Mouse (Mus musculus) T-helper 2 cell (primary cell): Measurements from ENCODE around the gene Snx25.

Experiments used
- in situ Hi-C: fragments of 300-600 bp; cut with MboI, MseI; formaldehyde crosslinking; loops from one replicate; pipeline ENCODE4 v1.15.1; 2025; ENCODE audit warnings: high pct_unique_total_duplicates

The Snx25 gene

DNA sequence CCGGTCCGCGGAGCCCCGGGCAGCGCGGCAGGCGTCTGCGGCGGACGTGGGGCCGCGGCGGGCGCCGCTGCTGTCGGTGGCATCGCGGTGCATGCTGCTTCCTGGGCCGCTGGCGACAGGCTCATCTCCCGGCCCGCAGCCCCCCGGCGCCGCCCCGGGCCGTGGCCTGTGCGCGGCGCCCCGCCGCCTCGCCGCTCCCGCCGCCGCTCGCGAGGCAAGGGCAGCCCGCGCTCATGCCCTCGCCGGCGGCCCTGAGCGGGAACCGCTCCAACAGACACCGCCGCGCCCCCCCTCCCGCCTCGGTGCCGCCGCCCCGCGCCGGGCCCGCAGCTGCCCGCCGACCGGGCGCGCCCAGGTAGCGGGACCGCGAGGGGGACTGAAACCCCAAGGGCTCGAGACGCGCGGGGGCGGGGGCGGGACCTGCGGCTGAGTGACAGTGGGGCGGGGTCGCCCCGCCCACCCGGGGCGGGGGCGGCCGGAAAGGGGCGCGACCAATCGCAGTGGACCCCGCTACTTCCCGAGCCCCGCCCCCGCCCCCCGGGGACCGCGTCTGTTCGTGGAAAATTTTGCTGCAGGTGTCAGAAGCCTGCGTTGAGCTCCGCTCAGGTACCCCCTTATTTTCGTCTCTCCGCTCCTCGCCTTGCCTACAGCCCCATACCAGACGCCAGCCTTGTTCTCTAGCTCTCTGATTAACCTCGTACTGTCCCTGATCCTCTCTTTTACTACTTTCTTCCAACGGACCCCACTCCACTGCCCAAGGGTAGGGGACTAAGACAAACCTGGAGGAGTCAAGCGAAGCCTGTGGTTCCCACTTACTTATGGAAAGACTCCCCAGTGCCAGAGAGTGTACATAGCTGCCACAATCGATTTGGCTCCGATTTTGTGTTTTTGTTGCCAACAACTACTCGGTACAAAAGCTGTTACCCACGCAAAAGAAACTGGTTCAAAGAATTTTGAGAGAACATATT lies at the start of gene Snx25:
Snx25 (minus strand) TSS at position 96 of the 968 bp plus-strand sequence.
- in situ Hi-C loops = loop anchor here (10.0 kb wide), 1 partner anchor 792 kb away; no protein-coding TSS in a partner anchor

DNA sequence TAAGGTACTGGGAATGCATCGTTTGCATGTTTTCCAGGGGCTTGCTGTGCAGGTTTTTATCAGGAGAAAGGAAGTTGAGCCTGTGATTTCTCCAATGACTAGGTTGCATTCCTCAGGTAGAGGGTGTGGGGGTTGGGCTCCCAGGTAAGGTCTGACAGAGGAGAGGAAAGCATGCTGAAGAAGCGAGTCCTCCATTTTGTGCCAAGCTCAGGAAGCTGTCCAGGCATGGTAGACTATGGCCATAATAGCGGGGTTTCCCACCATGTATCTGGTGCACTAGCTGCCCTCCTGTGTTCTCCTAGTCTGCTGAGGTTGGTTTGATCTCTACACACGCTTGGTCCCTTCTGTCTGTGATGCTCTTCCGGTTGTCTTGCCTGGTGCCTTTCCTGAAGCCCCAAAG lies 45.7 kb upstream of the Snx25 start:
- in situ Hi-C loops = no loop called here

DNA sequence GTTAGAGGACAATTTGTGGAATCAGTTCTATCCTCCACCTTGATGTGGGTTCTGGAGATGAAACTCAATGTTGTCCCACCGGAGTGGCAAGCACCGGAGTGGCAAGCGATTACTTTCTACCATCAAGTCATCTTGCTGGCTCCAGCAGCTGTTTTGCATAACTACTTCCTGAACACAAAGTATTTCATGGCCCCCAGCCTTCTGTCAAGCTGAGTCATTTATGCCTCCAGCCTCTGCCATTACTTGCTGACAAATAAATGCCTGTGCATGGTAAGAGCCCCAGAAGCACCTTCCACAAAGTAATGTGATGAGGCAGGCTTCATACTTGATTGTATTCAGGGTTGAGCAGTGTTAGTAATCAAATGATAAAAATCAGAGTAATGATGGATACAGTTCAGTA lies 44.9 kb upstream of the Snx25 start:
- in situ Hi-C loops = no loop called here

DNA sequence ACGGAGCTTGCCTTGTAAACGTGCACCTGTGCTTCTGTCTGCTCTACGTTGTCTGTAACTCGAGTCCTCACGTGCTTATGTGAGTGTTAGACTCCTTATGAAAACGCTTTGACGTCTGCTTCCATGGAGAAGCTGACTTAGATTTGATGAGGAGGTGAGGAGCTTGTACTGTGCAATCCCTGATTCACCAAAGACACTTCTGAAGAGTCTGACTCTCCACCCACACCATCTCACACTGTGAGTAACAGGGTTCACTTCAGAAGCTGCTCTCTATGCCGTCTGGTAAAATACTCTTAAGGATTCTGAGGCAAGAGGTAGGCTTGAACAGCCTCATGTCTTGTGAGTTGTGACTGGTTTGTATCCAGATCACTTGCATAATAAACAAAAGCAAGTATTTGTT lies 41.1 kb upstream of the Snx25 start:
- in situ Hi-C loops = no loop called here

DNA sequence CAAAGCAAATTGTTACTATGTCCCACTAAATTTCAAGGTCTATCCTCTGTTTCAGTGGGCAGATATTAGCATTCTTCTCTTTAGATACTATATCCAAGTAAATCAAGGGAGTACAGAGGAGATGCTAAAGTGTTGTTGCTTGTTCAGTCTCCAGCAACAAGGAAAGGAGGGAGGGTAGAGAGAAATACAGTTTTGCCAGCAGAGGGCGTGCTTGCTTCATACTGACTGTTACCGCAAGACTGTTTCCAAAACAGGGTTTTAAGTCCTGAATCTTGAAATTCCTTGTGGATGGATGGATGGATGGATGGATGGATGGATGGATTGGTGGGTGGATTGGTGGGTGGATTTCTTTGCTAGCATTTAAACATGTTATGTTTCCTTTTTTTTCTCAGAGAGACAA lies 33.4 kb upstream of the Snx25 start:
- in situ Hi-C loops = no loop called here

DNA sequence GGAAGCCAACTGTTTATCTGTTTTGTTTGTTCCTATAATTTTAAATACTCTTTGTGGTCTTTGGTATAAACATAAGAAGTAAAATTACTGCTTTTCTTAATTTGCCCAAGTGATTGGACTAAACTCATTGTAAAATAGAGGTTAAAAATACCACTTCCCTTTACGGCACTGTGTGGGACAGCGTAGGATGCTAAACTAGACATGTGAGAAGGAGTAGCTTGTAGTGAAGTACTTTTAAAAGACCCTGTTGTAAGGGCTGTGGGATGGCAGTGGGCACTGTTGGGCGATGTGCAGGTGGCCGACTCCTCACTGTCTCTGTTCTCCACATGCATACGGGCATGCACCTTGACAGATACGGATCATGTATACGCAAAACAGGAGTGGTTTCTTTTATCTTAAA lies 28.2 kb upstream of the Snx25 start:
- in situ Hi-C loops = no loop called here

DNA sequence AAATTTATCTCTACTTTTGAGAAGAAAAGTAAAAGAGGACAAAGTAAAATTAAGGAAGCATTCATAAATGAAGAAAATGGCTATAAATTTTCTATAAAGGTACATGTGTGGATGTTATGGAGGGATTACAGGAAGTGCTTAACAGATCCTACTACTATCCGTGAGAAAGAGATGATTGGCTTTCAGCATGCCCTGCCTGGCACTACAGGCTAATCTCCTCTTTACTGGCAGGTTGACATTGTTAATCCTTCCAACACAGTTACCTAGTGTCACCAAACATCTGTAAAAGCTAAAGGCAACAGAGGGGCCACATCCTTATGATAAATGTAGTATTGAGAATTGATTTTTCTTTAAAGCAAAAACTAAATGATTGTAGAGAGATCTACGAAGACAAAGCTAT lies 21.7 kb upstream of the Snx25 start:
- in situ Hi-C loops = no loop called here

DNA sequence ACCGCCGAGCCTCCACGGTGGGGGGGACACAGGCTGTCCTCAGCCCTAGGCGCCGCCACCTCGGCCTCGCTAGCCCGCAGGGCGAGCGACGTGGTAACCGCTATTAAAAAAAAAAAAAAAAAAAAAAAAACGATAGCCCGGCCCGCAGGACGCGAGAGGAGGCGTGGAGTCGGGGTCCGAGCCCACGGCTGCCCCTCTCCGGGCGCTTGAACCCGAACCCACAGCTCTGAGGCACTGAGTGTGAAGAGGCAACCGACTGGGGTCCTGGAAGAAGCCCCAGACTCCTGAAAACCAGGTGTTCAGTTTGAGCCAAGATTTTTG lies 11.9 kb upstream of the Snx25 start:
- in situ Hi-C loops = no loop called here

DNA sequence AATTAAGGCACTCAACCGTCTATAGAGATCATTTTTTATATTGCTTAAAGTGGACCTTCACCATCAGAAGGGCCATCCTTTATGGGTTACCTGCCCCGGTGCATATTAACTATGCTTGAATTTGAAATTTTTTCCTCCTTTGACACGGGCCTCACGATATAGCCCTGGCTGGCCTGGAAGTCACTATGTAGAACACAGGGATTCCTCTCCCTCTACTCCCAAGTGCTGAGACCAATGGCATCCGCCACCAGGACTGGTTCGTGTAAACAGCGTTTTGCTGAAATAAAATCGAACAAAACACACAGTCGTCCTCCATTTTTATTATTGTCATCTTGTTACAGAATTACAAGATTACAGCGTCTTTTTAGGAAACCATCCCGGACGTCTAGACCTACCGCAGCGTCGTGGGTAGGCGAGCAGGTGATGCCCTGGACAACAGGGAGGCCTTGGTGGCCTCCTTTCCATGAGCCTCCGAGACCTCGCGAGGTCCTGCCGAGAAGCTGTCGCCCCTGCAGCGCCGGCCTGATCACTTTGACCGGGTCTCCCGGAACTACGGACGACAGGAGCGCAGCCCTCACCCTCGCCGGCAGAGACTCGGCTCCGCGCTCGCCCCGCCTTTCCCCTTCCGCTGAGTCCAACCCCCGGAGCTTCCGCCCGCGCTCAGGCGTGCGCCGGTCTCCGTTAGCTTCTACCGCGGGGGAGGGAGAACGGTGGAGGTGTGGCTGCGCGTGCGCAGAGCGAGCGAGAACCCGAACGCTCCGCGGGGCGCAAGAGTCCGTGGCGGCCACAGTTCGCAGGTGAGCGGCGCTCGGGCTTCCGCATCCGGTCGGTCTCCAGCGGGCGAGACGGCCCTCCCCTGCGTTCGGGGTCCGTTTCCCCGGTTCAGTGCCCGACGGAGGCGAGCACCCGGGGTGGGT lies 11.3 kb upstream of the Snx25 start:
- in situ Hi-C loops = no loop called here

DNA sequence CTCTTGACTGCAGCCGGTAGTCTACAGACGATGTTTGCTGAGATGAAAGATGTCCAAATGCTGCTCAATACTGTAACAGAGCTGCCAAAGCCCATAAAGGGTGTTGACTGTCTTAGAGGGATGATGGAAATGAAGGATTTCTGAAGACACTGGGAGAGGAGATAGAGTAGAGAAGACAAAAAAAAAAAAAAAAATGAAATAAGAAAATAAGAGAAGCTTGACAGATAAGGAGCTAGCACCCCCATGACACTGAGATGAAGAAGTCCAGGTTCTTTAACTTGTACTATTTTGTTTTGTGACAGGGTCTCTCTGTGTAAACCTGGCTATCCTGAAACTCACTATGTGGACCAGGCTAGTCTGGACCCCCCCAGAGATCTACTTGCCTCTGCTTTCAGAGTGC lies 1.1 kb upstream of the Snx25 start:
- in situ Hi-C loops = loop anchor here (10.0 kb wide), 1 partner anchor 792 kb away; no protein-coding TSS in a partner anchor

DNA sequence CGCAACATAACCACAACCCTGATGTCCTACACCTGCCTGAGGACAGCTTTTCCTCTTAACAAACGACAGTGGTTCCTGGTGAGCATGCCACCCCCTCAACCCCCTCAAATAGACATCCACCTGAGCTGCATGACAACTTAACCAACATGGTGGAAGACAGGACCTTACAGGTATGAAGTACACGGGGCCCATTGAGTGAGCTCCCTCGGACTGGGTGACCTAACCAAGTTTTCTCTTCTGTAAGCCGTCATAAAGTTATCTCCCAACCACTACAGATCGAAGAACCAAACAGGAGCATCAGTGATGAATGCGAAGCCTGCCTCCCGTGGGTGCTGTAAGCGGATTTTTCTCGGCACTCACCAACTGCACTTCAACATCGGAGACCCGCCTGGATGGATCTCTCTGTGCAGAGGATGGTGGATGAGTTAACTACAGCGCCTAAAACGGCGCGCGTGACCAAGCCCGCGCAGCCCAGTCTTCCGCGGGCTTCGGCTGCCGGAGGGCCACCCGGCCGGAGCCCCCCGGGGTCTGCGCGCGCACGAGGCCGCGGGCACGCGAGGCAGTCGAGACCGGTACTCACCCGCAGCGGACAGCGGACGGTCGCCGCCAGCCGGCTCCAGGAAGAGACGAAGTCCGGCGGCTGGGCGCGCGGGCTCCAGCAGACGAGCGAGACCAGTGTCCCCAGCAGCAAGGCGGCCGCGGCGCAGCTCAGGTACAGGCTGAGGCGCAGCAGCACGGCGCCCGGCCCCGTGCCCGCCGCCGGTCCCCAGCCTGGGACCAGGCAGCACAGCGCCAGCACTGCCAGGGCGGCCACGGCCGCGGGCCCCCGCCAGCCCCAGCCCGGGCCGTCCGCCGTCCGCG lies 527 bp downstream of the Snx25 start, which contains the start of gene Cfap97:
Cfap97 (plus strand) TSS at position 570 of the 861 bp plus-strand sequence.
- in situ Hi-C loops = loop anchor here (10.0 kb wide), 1 partner anchor 793 kb away; no protein-coding TSS in a partner anchor

DNA sequence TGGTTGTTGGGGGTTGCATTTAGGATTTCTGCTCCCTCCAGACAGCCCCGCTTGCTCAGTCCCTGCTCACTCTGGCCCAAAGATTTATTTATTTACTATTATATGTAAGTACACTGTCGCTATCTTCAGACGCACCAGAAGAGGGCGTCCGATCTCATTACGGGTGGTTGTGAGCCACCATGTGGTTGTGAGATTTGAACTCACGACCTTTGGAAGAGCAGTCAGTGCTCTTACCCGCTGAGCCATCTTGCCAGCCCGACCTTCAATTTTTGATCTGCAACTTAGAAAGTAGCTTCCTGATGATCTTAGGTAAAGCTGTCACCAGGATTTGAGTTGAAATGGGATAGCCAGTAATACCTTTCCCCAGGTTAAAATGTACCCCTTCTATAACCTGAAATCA lies 2.2 kb downstream of the Snx25 start:
- in situ Hi-C loops = loop anchor here (10.0 to 25.0 kb wide), 2 partner anchors 795 to 812 kb away; partner anchors contain the start of gene Cyp4v3

DNA sequence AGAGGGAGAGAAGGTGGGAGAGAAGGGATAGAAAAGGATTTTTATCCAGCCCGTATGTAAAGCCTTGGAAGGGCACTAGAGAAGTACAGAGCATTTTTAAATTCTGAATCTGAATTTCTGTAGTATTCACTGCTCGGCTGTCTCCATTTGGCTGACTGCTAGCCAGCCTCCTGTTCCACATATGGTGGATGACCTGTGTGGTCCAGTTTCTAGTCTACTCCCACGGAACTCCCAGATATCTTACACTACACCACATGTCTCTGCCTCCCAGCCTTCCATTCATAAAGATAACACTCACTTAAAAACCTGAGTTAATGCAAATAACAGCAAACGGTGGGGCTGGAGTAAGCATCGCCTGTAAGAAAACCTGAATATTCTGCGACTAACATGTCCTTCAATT lies 2.7 kb downstream of the Snx25 start:
- in situ Hi-C loops = loop anchor here (25.0 kb wide), 1 partner anchor 812 kb away; the partner anchor contains the start of gene Cyp4v3

DNA sequence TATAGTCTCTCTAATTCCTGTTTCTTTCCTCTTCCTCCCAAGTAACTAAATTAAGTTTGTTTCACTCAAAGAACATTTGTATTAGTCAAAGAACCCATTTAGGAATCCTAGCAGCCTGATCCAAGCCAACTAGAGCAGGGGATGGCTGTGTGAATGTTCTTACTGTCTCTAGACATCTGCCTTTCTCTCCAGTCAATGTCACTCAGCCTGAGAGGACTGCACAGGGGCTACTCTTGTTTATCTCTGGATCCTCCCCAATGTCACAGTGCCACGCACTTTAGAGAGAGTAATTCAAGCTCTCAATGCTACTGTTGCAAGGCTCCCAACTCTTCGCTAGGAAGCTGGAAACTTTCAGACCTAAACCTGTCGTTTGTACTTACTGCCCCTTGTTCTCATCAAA lies 5.8 kb downstream of the Snx25 start:
- in situ Hi-C loops = loop anchor here (25.0 kb wide), 1 partner anchor 809 kb away; the partner anchor contains the start of gene Cyp4v3

DNA sequence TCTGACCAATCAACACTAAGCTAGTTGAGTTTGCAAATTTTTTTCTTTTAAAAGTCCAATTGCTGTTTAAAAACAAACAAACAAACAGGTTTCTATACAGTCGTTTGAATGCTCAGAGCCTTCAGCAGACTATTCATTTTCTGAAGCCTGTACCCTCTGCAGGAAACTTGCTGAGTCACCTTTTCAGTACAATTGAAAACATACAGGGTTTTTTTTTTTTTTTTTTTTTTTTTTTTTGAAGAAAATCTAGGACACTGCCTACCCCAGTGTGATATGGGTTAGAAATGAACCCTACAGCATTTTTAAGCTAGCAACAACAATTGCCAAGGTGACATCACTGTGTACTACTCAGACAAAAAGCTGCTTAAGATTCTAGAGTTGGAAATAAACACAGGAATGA lies 8.0 kb downstream of the Snx25 start:
- in situ Hi-C loops = loop anchor here (5.0 to 25.0 kb wide), 2 partner anchors 152 to 807 kb away; partner anchors contain the start of gene Cyp4v3

DNA sequence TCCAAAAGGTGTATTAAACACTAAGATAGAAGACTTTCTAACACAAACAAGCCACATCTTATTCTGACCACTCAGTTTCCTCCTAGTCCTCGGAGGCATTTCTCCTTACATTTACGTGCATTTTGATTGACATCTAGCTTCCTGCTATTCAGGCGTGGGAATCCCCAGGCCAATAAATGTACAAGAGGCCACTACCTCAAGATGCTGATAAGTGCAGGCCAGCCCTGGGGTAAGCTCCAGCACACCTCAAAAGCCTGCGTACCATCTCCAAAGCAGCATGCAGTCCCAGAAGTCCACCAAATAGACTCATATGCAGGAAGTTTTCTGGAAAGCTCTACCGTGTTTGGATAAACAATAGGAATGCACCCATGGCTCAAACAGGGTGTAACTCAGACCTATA lies 8.5 kb downstream of the Snx25 start:
- in situ Hi-C loops = loop anchor here (5.0 to 25.0 kb wide), 2 partner anchors 151 to 806 kb away; partner anchors contain the start of gene Cyp4v3

DNA sequence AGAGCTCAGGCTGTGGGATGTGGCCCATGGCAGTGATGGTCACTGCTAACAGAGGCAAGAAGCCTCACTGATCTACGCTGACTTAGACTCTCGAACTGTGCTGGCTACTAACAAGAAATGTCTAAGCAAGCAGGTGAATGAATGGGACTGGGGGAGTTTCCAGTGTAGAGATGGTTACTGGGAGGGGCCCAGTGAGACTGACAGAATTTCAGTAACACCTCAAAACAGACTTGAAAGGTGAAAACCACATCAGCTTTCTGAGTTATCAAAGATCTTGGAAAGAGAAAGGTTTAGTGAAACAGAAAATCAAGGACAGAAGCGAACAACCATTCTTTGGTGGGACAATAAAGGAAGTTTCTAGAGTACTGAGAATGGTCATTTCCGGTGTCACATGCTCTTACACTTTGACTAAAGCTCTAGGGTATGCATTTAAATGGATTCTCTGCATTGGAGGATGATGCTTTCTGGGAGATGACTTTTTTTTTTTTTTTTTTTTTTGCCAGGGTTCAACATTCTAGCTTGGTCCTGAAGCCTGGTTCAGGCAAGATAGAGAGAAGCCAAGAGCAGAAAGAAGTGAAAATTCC lies 9.4 kb downstream of the Snx25 start:
- in situ Hi-C loops = loop anchor here (5.0 to 25.0 kb wide), 2 partner anchors 150 to 805 kb away; partner anchors contain the start of gene Cyp4v3

DNA sequence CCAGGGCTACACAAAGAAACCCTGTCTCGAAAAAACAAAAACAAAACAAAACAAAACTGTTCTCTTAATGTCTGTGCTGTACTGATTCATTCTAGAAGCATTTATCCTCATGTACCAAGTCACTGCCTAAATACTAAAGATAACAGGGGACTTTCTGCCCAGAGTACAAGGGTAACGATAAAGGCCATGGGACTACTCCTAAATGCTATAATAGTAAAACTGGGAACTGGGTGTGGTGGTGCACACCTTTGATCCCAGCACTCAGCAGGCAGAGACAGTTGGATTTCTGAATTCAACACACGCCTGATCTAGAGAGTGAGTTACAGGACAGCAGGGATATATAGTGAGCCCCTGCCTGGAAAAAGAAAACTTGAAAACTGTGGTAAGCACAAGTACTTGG lies 10.3 kb downstream of the Snx25 start:
- in situ Hi-C loops = loop anchor here (5.0 to 25.0 kb wide), 2 partner anchors 149 to 804 kb away; partner anchors contain the start of gene Cyp4v3

DNA sequence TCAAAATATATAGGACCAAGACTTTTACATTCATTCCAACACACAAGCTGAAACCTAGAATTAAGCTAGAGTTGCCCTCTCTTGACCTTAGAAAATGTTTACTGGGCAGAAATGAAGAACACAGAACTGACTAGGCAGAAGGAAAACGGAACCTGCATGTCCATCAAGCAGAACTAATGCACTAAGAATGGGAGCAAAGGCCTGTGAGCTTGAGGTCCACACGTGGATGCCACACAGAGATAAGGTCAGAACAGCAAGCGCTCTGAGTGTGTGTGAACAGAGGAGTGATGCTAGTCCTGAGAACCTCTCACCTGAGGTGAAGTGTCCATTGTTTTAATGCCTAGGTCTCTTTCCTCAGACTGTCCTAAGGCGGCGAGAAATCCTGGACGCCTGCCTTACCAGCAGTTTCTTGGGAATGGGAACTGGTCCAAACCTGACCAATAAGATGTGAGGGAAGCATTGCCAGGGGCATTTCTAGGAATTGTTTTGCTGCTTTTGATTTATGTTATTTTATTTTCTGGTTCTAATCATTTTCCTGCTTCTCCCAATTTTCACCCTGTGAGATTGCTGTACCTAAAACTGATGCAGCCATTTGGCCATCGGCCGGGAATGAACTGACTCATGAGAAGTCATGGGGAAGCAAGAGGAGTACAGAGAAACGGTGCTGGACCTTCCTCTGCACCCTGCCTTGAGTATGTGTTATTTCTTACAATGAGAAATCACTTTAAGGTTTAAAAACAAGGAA lies 11.4 kb downstream of the Snx25 start:
- in situ Hi-C loops = loop anchor here (5.0 to 25.0 kb wide), 2 partner anchors 148 to 803 kb away; partner anchors contain the start of gene Cyp4v3
